Mouse (Mus musculus) heart, postnatal 0 days (tissue): ENCODE results near the gene Btnl10.

Experiments used
- CTCF ChIP-seq: IDR thresholded peaks from 2 replicates; pipeline ENCODE4 v1.5.1; 2016; ENCODE audit warnings: antibody characterized with exemption, control low read depth, low read depth
- EP300 ChIP-seq: IDR thresholded peaks from 2 replicates; pipeline ENCODE4 v1.6.1; 2016; ENCODE audit warnings: antibody characterized with exemption, low read depth

DNA sequence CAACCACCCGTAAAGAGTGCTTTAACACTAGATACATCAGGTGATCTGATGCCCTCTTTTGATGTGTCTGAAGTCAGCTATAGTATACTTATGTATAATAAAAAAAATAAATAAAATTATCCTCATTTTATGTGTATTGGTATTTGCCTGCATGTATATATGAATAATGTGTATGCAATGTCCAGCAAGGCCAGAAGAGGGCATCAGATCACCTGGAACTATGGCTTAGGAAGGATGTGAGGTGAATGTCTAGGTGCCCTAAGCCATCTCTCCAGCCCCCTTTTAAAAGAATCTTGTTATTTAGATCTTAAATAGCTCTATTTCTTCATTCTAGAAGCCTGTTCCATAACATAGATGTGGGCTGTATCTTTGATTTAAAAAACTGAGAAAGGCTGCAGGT lies 49.6 kb downstream of the Btnl10 start:
- TF ChIP-seq CTCF (peak; percentile 73), EP300 (no peak)
